Comparison of ENCODE assay signal across 11 mouse cellular contexts in the genomic region with DNA sequence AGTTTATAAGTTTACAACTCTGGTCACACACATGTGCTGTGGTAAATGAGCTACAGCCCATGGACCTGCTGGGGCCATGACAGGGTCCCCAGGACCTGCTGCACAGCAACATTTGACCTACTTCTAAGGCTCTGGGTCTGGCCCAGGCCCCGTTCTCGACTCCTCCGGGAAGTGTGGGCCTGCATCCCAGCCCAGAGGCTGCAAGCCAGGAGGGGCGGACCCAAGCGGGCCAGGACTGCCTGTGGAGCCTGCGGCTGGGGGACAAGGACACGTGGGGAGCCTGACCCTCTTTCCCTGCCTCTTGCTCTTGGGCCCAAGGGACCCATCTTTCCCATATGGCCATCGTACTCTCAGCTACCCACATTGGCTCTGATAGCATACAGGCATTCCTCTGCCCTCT. TPM values are rescaled to one million over a fixed set of nuclear protein-coding genes. Genes with fewer than 3 reads are reported as not detected.
A peak's percentile ranks its signal among the peaks of the same experiment; 100 is the strongest.
DNase-seq lines count a peak whose midpoint lies in the region; ATAC-seq and TF ChIP-seq lines count a peak whose summit lies in the region.
"Had no signal": no experiment of that assay in that cellular context is flagged by ENCODE, and none has a peak within 500 bp of the region (broad histone marks: within the 10 kb centered on the region; RNA-seq: fewer than 3 reads in every experiment).

No protein-coding gene starts in this region.

- H3K36me3 ChIP-seq in limb, embryonic 12.5 days, result no peaks in the 10 kb centered on the region
- no peaks in the 10 kb centered on the region for H3K36me3 ChIP-seq in forebrain, embryonic 13.5 days (ENCODE audit: poor library complexity, severe bottlenecking)

- H3K4me3 ChIP-seq in cerebellum, adult 2 months (replicated peaks; ENCODE audit: insufficient read depth, low read depth, low read length), result no peak overlapping the region
- no peak overlapping the region for H3K4me3 ChIP-seq in bone marrow, adult 2 months (replicated peaks; ENCODE audit: control insufficient read depth, low read depth, low read length)
- no peak overlapping the region for H3K4me3 ChIP-seq in limb, embryonic 12.5 days (replicated peaks)
- H3K4me3 ChIP-seq in forebrain, embryonic 13.5 days, result no peak overlapping the region

- TF ChIP-seq CTCF in cerebellum, adult 2 months (IDR thresholded peaks at IDR 0.05; ENCODE audit: borderline replicate concordance, insufficient read depth, low read depth, low read length), result no peak
- TF ChIP-seq CTCF in bone marrow, adult 2 months (IDR thresholded peaks at IDR 0.05; ENCODE audit: control insufficient read depth, insufficient read depth, low read length), result no peak

- TF ChIP-seq POLR2A in cerebellum, adult 2 months (IDR thresholded peaks at IDR 0.05; ENCODE audit: borderline replicate concordance, insufficient read depth, low read length), result no peak
- no peak for TF ChIP-seq POLR2A in bone marrow, adult 2 months (IDR thresholded peaks at IDR 0.05; ENCODE audit: borderline replicate concordance, control insufficient read depth, low read depth, low read length)

- peak; percentile 35 to 39 for DNase-seq in cerebellum, adult 2 months
- DNase-seq in cerebellum, adult 8-10 months, result no peak
- DNase-seq in heart, postnatal 14 days, result peak; percentile 88 to 94
- DNase-seq in right cerebral cortex, postnatal 36 days (ENCODE audit: low spot score in 2 of 2), result peak; percentile 16 to 23

- no peak overlapping the region for H3K27ac ChIP-seq in cerebellum, adult 2 months (ENCODE audit: insufficient read depth, low read length)
- H3K27ac ChIP-seq in bone marrow, adult 2 months (ENCODE audit: control insufficient read depth, insufficient read depth, low read depth, low read length, poor library complexity), result 0 out of 2 replicates have a peak overlapping the region, but pooled peaks have one; percentile 7
- H3K27ac ChIP-seq in limb, embryonic 12.5 days, result no peak overlapping the region
- no peak overlapping the region for H3K27ac ChIP-seq in forebrain, embryonic 13.5 days
- H3K27ac ChIP-seq: liver, embryonic 14.5 days had no signal

- no peak for ATAC-seq in limb, embryonic 12.5 days (ENCODE audit: insufficient number of reproducible peaks, insufficient read depth, low FRiP score, low TSS enrichment, low read depth)
- no peak for ATAC-seq in megakaryocyte, adult 5-6 weeks (ENCODE audit: poor library complexity, severe bottlenecking)
- no peak for ATAC-seq in forebrain, embryonic 13.5 days

- intact Hi-C loops in heart, postnatal 14 days (cut with DNase I), result loop anchor here (2.0 kb wide), 2 partner anchors 22 to 36 kb away; no protein-coding TSS in a partner anchor

- H3K27me3 ChIP-seq in cerebellum, adult 2 months (ENCODE audit: control insufficient read depth, insufficient read depth, low read length), result no peaks in the 10 kb centered on the region
- peaks cover 24% of the 10 kb centered on the region for H3K27me3 ChIP-seq in limb, embryonic 12.5 days
- H3K27me3 ChIP-seq in forebrain, embryonic 13.5 days, result no peaks in the 10 kb centered on the region

- 0 out of 2 replicates have a peak overlapping the region, but pooled peaks have one; percentile 27 for H3K9ac ChIP-seq in limb, embryonic 12.5 days (replicated peaks)
- H3K9ac ChIP-seq in forebrain, embryonic 13.5 days, result no peak overlapping the region
- H3K9ac ChIP-seq: liver, embryonic 14.5 days had no signal

- H3K9me3 ChIP-seq in limb, embryonic 12.5 days, result no peaks in the 10 kb centered on the region
- H3K9me3 ChIP-seq in forebrain, embryonic 13.5 days (replicated peaks), result no peaks in the 10 kb centered on the region

- no peak overlapping the region for H3K4me2 ChIP-seq in limb, embryonic 12.5 days
- no peak overlapping the region for H3K4me2 ChIP-seq in forebrain, embryonic 13.5 days

- 8% methylated on average over 8 of the region's 8 CpGs for WGBS in cerebellum, adult 2 months
- 69% methylated on average over 8 of the region's 8 CpGs for WGBS in bone marrow, adult 2 months
- 71% methylated on average over 8 of the region's 8 CpGs for WGBS in limb, embryonic 12.5 days
- WGBS in forebrain, embryonic 13.5 days, result 75% methylated on average over 8 of the region's 8 CpGs

- peaks cover 12% of the 10 kb centered on the region for H3K4me1 ChIP-seq in cerebellum, adult 2 months (ENCODE audit: control insufficient read depth, insufficient read depth, low read length)
- H3K4me1 ChIP-seq in bone marrow, adult 2 months (ENCODE audit: control insufficient read depth, insufficient read depth, low read length), result no peaks in the 10 kb centered on the region; the same call in 1 of the 2 replicates
- H3K4me1 ChIP-seq in limb, embryonic 12.5 days (replicated peaks), result peaks cover 36% of the 10 kb centered on the region
- H3K4me1 ChIP-seq in forebrain, embryonic 13.5 days, result no peaks in the 10 kb centered on the region

RNA-seq across cellular contexts. Expression of a gene that starts 11.7 kb away (rescaled TPM):
- polyA plus RNA-seq in cerebellum, adult 2 months (2012; rRNA removed), result 12.5 and 12.9 TPM in 2 replicates
- 9.1 and 10.1 TPM in 2 replicates for polyA plus RNA-seq in bone marrow, adult 2 months (2011; ENCODE audit: insufficient read depth, insufficient read length, low replicate concordance, missing spikeins)
- 1 to 10 TPM; 9.1 TPM for total RNA-seq in heart, postnatal 14 days (2021)
- 76.6 and 81.8 TPM in 2 replicates for polyA plus RNA-seq in limb, embryonic 12.5 days (2016; fragmentation: Nextera tagmentation; extraction: Ambion mirVana)
- total RNA-seq in megakaryocyte, adult 5-6 weeks (2015), result not detected in 2 replicates
- total RNA-seq in megakaryocyte, adult 5-6 weeks (2017), result 0.77 TPM in 1 of 2 replicates, not detected in the other
- polyA plus RNA-seq in forebrain, embryonic 13.5 days (2015; fragmentation: Nextera tagmentation; extraction: Ambion mirVana), result 5.5 and 5.9 TPM in 2 replicates

RNA-seq across cellular contexts. Expression of a gene that starts 16.9 kb away (rescaled TPM):
- 0.43 and 0.51 TPM in 2 replicates for polyA plus RNA-seq in cerebellum, adult 2 months (2012; rRNA removed)
- 2.2 and 4.2 TPM in 2 replicates for polyA plus RNA-seq in bone marrow, adult 2 months (2011; ENCODE audit: insufficient read depth, insufficient read length, low replicate concordance, missing spikeins)
- over 10,000 TPM; 11,266 to 12,112 TPM for total RNA-seq in heart, postnatal 14 days (2021)
- polyA plus RNA-seq in limb, embryonic 12.5 days (2016; fragmentation: Nextera tagmentation; extraction: Ambion mirVana), result 1.6 and 2.6 TPM in 2 replicates
- not detected in 2 replicates for total RNA-seq in megakaryocyte, adult 5-6 weeks (2015)
- total RNA-seq in megakaryocyte, adult 5-6 weeks (2017), result not detected in 2 replicates
- 0.40 and 1.8 TPM in 2 replicates for polyA plus RNA-seq in forebrain, embryonic 13.5 days (2015; fragmentation: Nextera tagmentation; extraction: Ambion mirVana)

RNA-seq across cellular contexts. Expression of a gene that starts 39.4 kb away (rescaled TPM):
- not detected in 2 replicates for polyA plus RNA-seq in cerebellum, adult 2 months (2012; rRNA removed)
- polyA plus RNA-seq in bone marrow, adult 2 months (2011; ENCODE audit: insufficient read depth, insufficient read length, low replicate concordance, missing spikeins), result not detected in 2 replicates
- not detected for total RNA-seq in heart, postnatal 14 days (2021)
- not detected in 2 replicates for polyA plus RNA-seq in limb, embryonic 12.5 days (2016; fragmentation: Nextera tagmentation; extraction: Ambion mirVana)
- total RNA-seq in megakaryocyte, adult 5-6 weeks (2015), result not detected in 2 replicates
- total RNA-seq in megakaryocyte, adult 5-6 weeks (2017), result not detected in 2 replicates
- not detected in 2 replicates for polyA plus RNA-seq in forebrain, embryonic 13.5 days (2015; fragmentation: Nextera tagmentation; extraction: Ambion mirVana)
- total RNA-seq: adrenal gland, postnatal 4 days had no signal
- polyA plus RNA-seq: spleen, adult 2 months had no signal

RNA-seq across cellular contexts. Expression of a gene that starts 55.2 kb away (rescaled TPM):
- not detected in 2 replicates for polyA plus RNA-seq in cerebellum, adult 2 months (2012; rRNA removed)
- not detected in 2 replicates for polyA plus RNA-seq in bone marrow, adult 2 months (2011; ENCODE audit: insufficient read depth, insufficient read length, low replicate concordance, missing spikeins)
- not detected for total RNA-seq in heart, postnatal 14 days (2021)
- polyA plus RNA-seq in limb, embryonic 12.5 days (2016; fragmentation: Nextera tagmentation; extraction: Ambion mirVana), result not detected in 2 replicates
- not detected in 2 replicates for total RNA-seq in megakaryocyte, adult 5-6 weeks (2015)
- total RNA-seq in megakaryocyte, adult 5-6 weeks (2017), result not detected in 2 replicates
- not detected in 2 replicates for polyA plus RNA-seq in forebrain, embryonic 13.5 days (2015; fragmentation: Nextera tagmentation; extraction: Ambion mirVana)
- total RNA-seq: adrenal gland, postnatal 4 days had no signal
- polyA plus RNA-seq: liver, embryonic 14.5 days; spleen, adult 2 months had no signal
